Mouse (Mus musculus) neural tube, embryonic 10.5 days (tissue): Measurements from ENCODE around the gene Chchd4.
"Not testable (repeated sequence)": the region's sequence is repeated elsewhere in the genome, so short reads cannot be mapped to it uniquely, and the experiment has no call there.

Experiments used
- DNase-seq: peaks from one replicate; pipeline ENCODE4 v3.0.0-alpha.2; 2017; ENCODE audit warnings: low spot score; ENCODE audit errors: extremely low spot score

Gene Chchd4

DNA sequence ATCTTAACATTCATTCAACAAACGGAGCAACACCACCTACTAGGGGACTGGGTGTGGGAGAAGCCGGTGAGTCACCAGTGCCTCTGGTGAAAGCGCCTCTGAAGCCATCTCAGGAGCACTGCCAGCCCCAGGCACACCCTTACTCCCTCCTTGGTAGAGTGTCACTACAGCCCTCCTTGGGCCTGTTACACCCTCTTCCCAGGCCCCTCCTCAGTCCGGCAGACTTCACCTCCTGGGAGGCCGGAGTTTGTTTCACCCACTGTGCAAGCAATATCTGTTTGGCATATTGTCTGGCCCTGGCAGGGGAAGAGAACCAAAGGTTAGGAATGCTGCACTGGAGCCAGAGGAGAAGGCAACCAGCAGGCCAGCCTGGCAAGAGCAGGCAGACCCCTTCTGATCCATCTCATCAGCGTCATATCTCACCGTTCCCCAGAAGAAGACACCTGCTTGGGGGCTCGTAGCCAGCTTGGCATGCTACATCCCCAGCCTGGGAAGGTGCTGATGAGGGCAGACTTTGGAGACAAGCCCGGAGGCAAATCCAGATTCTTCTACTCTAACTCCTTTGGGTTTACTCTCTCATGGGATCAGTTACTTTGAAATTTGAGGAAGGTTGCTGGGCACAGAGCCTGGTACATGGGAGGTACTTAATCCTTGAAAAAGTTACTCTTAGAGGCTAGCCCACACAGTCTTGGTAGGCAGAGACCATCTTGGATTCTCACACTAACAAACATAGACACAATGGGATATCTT, 1.3 kb upstream of the Chchd4 start:
- DNase-seq = no peak

GRCm38 (mm10) chr6:91473805-91474440, 577 bp upstream of the Chchd4 start:
- no peak for DNase-seq

GRCm38 (mm10) chr6:91472319-91472718, 1.0 kb downstream of the Chchd4 start:
- DNase-seq = peak; percentile 18

GRCm38 (mm10) chr6:91471427-91471826, 1.9 kb downstream of the Chchd4 start:
- DNase-seq = not testable (repeated sequence)

GRCm38 (mm10) chr6:91470712-91471111, 2.6 kb downstream of the Chchd4 start:
- no peak for DNase-seq

- no peak for DNase-seq
Observed at GRCm38 (mm10) chr6:91467106-91467505, 6.2 kb downstream of the Chchd4 start.

DNA sequence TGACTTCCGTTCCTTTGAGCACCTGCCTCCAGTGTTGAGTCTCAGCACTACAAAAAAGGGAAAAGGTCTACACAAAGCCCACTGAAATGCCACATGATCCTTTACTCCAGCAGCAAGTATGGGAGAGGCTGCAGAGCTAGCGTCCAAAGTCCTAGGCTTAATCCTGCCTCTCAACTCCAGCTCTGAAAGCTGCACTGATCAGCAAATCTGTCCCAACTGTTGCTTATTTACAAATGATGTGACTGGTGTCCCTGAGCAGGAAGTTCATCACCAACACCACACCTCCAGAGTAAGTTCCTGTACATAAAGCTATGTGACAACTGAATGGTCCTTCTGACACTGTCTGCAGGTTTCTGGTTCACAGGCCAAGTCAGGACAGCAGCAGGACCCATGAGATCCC, 7.6 kb downstream of the Chchd4 start:
- DNase-seq = no peak

GRCm38 (mm10) chr6:91459471-91459870, 13.9 kb downstream of the Chchd4 start:
- DNase-seq = no peak

- DNase-seq = no peak
Observed at GRCm38 (mm10) chr6:91454546-91454945, 18.8 kb downstream of the Chchd4 start.

GRCm38 (mm10) chr6:91452056-91452455, 21.3 kb downstream of the Chchd4 start:
- no peak for DNase-seq

GRCm38 (mm10) chr6:91449472-91450225, 23.7 kb downstream of the Chchd4 start:
- no peak for DNase-seq

- no peak for DNase-seq
Observed at GRCm38 (mm10) chr6:91445316-91445715, 28.0 kb downstream of the Chchd4 start.

- no peak for DNase-seq
Observed at GRCm38 (mm10) chr6:91441145-91441662, 32.1 kb downstream of the Chchd4 start.

DNA sequence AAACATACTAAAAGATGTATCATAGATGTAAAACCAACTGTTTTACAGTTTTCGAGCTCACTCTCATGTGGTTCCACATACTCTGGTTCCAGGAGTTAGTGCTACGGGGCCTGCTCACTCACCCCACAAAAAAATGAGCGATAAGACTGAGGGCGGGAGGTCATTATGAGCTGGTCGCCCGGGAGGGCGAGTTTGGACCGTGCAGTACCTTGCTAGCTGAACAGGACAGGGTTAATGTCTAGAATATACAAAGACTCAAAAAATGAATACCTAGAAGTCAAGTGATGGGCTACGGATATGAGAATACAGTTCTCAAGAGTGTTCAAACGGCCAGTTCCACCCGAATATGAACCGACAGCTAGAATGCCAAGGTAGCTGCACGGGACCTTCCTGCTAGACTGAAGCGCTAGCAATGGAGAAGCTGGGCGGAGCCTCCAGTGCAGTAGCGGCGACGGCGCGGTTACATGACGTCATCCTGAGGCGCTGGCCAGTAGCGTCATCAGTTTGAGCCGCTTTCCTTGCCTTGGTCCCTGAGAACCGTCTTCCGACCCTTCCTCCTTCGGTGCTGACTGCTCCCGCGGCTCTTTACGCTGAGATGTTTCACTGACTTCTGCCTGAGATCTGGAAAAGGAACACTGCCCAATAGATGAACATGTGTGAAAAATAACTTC, 32.7 kb downstream of the Chchd4 start:
- peak; percentile 96 for DNase-seq

DNA sequence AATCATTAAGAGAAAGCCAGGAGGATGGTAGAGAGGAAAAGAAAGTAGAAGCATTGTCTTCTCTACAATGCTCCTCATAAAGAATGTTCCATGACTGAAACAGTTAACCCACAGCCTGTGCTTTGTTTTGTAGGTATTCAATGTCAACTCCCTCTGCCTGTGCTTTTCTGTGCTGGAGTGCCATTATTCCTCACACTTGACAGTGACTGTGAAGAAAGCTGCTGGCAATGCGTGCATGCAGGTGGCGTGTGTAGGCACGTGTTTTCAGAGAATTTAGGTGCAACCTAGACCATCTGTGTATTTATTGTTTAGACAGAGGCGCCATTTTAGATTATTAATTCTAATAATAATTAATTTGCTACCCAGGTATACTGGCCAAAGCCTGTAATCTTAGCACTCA, 49.2 kb downstream of the Chchd4 start:
- DNase-seq = no peak

- DNase-seq = no peak
Observed at GRCm38 (mm10) chr6:91421629-91422028, 51.7 kb downstream of the Chchd4 start.

DNA sequence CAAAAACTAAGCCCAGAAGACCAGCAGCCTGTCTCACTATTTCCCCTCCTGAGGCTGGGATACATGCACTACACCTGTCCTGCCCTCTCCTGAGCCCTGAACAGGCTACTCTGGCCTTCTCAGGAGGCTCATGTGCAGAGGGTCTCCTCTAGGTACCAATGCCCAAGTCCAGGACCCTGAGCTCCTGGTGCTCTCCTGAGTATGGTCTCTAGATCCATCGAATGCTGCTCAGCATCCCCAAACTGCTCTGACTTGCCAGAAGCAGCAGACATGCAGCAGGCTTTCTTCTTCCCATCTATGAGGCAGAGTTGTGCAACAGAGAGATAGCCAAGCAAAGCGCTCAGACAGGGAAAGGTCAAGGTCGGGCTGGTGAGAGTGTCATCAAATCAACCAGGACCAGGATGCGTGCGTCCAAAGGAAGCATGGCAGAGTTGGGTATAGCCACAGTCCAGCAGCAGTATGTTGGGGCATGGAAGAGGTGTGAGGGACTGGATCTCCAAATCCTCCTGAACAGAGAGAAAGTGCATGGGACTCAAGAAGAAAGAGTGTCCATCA, 56.0 kb downstream of the Chchd4 start:
- no peak for DNase-seq

DNA sequence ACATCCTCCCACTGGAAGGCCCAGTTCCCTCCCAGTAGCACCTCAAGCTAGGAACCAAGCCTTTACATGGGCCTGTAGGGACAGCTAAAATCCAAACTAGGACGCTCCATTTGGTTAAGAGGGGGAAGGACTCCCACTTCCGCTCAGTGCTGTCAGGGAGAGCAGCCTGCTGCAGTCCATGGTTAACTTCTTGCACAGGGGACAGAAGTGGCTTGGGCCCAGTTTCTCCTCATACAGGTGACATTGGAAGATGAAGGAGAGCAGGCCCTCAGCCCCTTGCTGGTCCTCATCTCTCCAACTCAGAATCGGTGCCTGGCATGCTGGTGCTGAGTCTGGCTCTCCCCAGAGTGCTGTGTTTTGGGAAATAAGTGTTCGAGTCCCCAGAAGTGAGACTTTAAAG, 57.2 kb downstream of the Chchd4 start:
- DNase-seq = no peak

DNA sequence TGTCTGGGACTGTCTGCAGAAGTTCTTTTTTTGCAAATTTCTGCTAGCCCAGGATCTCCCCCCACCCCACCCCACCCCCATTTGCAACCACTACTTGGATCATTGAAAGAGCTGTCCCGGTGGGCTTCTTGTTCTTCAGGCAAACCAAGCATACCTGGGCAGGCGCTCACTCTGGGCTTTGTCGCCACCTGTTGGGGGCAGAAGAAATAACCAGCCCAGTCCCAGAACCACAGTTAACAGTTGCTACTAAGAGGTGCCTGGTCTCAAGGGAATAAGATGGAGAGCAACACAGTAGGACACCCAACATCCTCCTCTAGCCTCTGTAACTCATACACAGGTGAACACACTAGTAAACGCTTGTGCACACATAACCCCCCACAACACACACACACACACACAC, 58.5 kb downstream of the Chchd4 start:
- DNase-seq = peak; percentile 65
